Comparison of ENCODE assay signal across 9 mouse cellular contexts in the genomic region with DNA sequence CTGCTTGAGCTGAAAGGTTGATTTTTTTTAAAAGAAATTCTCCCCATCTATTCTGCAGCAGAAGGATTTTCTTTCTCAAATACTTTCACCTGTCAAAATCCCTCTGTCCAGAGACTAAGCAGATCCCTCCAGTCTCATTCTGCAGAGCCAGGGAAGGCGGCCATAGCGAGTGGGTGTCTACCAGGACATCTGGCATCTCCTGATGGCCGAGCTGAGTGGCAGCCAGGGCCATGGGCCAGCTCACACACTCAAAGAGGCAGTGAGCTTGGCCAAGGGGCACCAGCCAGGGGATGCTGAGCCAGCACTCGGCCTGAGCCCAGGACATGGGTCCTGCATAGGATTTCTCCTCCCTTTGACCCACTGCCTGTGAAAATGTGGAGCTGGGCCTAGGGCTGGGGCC.
DNase-seq lines count a peak whose midpoint lies in the region; ATAC-seq and TF ChIP-seq lines count a peak whose summit lies in the region.
"Had no signal": no experiment of that assay in that cellular context is flagged by ENCODE, and none has a peak within 500 bp of the region (broad histone marks: within the 10 kb centered on the region; RNA-seq: fewer than 3 reads in every experiment).

No protein-coding gene starts in this region.

- intact Hi-C loops in gastrocnemius, adult 2 months (cut with DNase I): no loop called here

- ATAC-seq in forebrain, embryonic 16.5 days: peak; percentile 80
- ATAC-seq in forebrain, embryonic 12.5 days (ENCODE audit: low FRiP score): no peak
- no peak for ATAC-seq in megakaryocyte progenitor cell, adult 5-6 weeks (replicated peaks; ENCODE audit: poor library complexity)

- TF ChIP-seq CTCF in gastrocnemius, adult 2 months (IDR thresholded peaks at IDR 0.05): no peak

- no peaks in the 10 kb centered on the region for H3K27me3 ChIP-seq in forebrain, embryonic 16.5 days (replicated peaks; ENCODE audit: control insufficient read depth, insufficient read depth, low read length)
- peaks cover 11% of the 10 kb centered on the region; the same call in 1 of the 2 replicates for H3K27me3 ChIP-seq in forebrain, embryonic 12.5 days
- H3K27me3 ChIP-seq: liver, embryonic 15.5 days had no signal

- DNase-seq in brain, embryonic 18.5 days (ENCODE audit: low read depth, low spot score): peak; percentile 20
- peak; percentile 91 for DNase-seq in gastrocnemius, adult 2 months
- peak; percentile 66 for DNase-seq in layer of hippocampus, adult 9-11 months
- peak; percentile 58 for DNase-seq in skeletal muscle tissue, adult 2 months (ENCODE audit: low read depth, low spot score)
- DNase-seq in urinary bladder, postnatal 25 days (ENCODE audit: low spot score): no peak

- no peak overlapping the region for H3K9ac ChIP-seq in forebrain, embryonic 16.5 days (replicated peaks; ENCODE audit: low read depth, low read length)
- no peak overlapping the region for H3K9ac ChIP-seq in forebrain, embryonic 12.5 days
- H3K9ac ChIP-seq: liver, embryonic 15.5 days had no signal

- no peak overlapping the region for H3K4me2 ChIP-seq in forebrain, embryonic 16.5 days (ENCODE audit: low read length)
- no peak overlapping the region for H3K4me2 ChIP-seq in forebrain, embryonic 12.5 days
- H3K4me2 ChIP-seq: liver, embryonic 15.5 days had no signal

- no peaks in the 10 kb centered on the region for H3K4me1 ChIP-seq in forebrain, embryonic 16.5 days (replicated peaks; ENCODE audit: control insufficient read depth, insufficient read depth, low read length)
- H3K4me1 ChIP-seq in forebrain, embryonic 12.5 days: peaks cover 9% of the 10 kb centered on the region
- H3K4me1 ChIP-seq: liver, embryonic 15.5 days had no signal

- no peak overlapping the region for H3K4me3 ChIP-seq in forebrain, embryonic 16.5 days (replicated peaks; ENCODE audit: low read length)
- H3K4me3 ChIP-seq in forebrain, embryonic 12.5 days (replicated peaks): no peak overlapping the region
- H3K4me3 ChIP-seq in gastrocnemius, adult 2 months: no peak overlapping the region
- H3K4me3 ChIP-seq: liver, embryonic 15.5 days had no signal

- H3K36me3 ChIP-seq in forebrain, embryonic 16.5 days (ENCODE audit: control insufficient read depth, insufficient read depth): no peaks in the 10 kb centered on the region
- H3K36me3 ChIP-seq in forebrain, embryonic 12.5 days (replicated peaks): no peaks in the 10 kb centered on the region
- H3K36me3 ChIP-seq: liver, embryonic 15.5 days had no signal

- 55% methylated on average over 4 of the region's 4 CpGs for WGBS in forebrain, embryonic 16.5 days
- WGBS in forebrain, embryonic 12.5 days: 79% methylated on average over 4 of the region's 4 CpGs

- no peaks in the 10 kb centered on the region for H3K9me3 ChIP-seq in forebrain, embryonic 16.5 days (ENCODE audit: control insufficient read depth, low read length)
- H3K9me3 ChIP-seq in forebrain, embryonic 12.5 days: no peaks in the 10 kb centered on the region
- H3K9me3 ChIP-seq: liver, embryonic 15.5 days had no signal

- no peak overlapping the region for H3K27ac ChIP-seq in forebrain, embryonic 16.5 days (ENCODE audit: low read length)
- no peak overlapping the region for H3K27ac ChIP-seq in forebrain, embryonic 12.5 days
- peak overlapping the region; percentile 25; the same call in 1 of the 2 replicates for H3K27ac ChIP-seq in gastrocnemius, adult 2 months
- H3K27ac ChIP-seq: liver, embryonic 15.5 days had no signal
